Mouse (Mus musculus) forebrain, embryonic 16.5 days (tissue): ENCODE results near the gene Med12l. TPM values are rescaled to one million over a fixed set of nuclear protein-coding genes. Genes with fewer than 3 reads are reported as not detected.

ENCODE experiments used
- ATAC-seq: fragments of 200-750 bp; cut with Nextera tagmentation; 2 replicates; pipeline ENCODE4 v1.8.0; 2017; ENCODE audit warnings: mild to moderate bottlenecking, moderate library complexity
- H3K27ac ChIP-seq: fragments of 300-500 bp; sonication (generic); 2 replicates; pipeline ENCODE4 v1.5.1; 2014; ENCODE audit warnings: low read length, control low read depth
- H3K27me3 ChIP-seq: fragments of 300-500 bp; sonication (generic); replicated peaks from 2 replicates; pipeline ENCODE4 v1.6.1; 2014; ENCODE audit warnings: low read length; ENCODE audit not compliant: control insufficient read depth, insufficient read depth
- H3K36me3 ChIP-seq: fragments of 300-500 bp; sonication (generic); 2 replicates; pipeline ENCODE4 v1.6.1; 2014; ENCODE audit not compliant: control insufficient read depth, insufficient read depth
- H3K4me1 ChIP-seq: fragments of 300-500 bp; sonication (generic); replicated peaks from 2 replicates; pipeline ENCODE4 v1.6.1; 2014; ENCODE audit warnings: low read length; ENCODE audit not compliant: control insufficient read depth, insufficient read depth
- H3K4me2 ChIP-seq: fragments of 300-500 bp; sonication (generic); 2 replicates; pipeline ENCODE4 v1.6.1; 2014; ENCODE audit warnings: mild to moderate bottlenecking, low read length, control low read depth
- H3K4me3 ChIP-seq: fragments of 300-500 bp; sonication (generic); replicated peaks from 2 replicates; pipeline ENCODE4 v1.5.1; 2014; ENCODE audit warnings: mild to moderate bottlenecking, low read length, control low read depth
- H3K9ac ChIP-seq: fragments of 300-500 bp; sonication (generic); replicated peaks from 2 replicates; pipeline ENCODE4 v1.6.1; 2014; ENCODE audit warnings: low read depth, low read length, control low read depth
- H3K9me3 ChIP-seq: fragments of 300-500 bp; sonication (generic); 2 replicates; pipeline ENCODE4 v1.6.1; 2016; ENCODE audit warnings: low read length; ENCODE audit not compliant: control insufficient read depth
- WGBS: fragments of 180-500 bp; shearing (Covaris S2); extraction: QIAGEN DNeasy Blood & Tissue Kit; methylation state at CpG from one replicate; pipeline ENCODE4 v1.1.7; 2014; 5-methylcytosine and 5-hydroxymethylcytosine counted together
- polyA plus RNA-seq: library from polyadenylated mRNA; unstranded; fragments of >200 nt; fragmentation: Nextera tagmentation; extraction: Ambion mirVana; gene quantifications from 2 replicates; pipeline ENCODE4 v1.2.1, GENCODE M21; 2015

The Med12l gene
- polyA plus RNA-seq, 1 experiment from 2014 or later, result 4.3 TPM

DNA sequence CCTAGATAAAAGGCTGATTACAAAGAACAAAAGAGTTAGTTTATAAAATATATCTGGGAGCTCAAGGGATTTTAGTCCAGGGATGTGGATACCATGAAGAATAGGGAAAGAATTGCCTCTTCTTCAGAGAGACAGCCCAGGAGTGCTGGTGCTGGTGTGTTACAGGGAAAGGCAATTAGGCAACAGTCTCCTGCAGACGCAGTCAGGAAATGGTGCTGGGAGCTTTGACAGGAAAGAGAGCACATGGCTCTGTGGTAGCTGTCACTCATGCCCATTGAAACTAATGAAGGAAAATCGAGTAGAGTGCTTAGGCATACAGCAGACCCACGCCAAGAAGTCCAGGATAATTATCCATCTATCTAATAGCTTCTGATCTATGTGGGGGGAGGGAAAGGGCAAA is 16.3 kb upstream of the Med12l start:
- no peaks in the 10 kb centered on the region for H3K9me3 ChIP-seq
- H3K9ac ChIP-seq, result no peak overlapping the region
- no peak for ATAC-seq
- H3K4me2 ChIP-seq, result no peak overlapping the region
- no peaks in the 10 kb centered on the region for H3K4me1 ChIP-seq
- H3K4me3 ChIP-seq, result no peak overlapping the region
- no peak overlapping the region for H3K27ac ChIP-seq
- no peaks in the 10 kb centered on the region for H3K27me3 ChIP-seq
- H3K36me3 ChIP-seq, result no peaks in the 10 kb centered on the region
- WGBS, result 26% methylated on average over 3 of the region's 3 CpGs

GRCm38 (mm10) chr3:58990556-58990955 is 15.1 kb upstream of the Med12l start:
- H3K4me1 ChIP-seq, result no peaks in the 10 kb centered on the region
- H3K4me3 ChIP-seq, result no peak overlapping the region
- H3K4me2 ChIP-seq, result no peak overlapping the region
- H3K36me3 ChIP-seq, result no peaks in the 10 kb centered on the region
- ATAC-seq, result no peak
- H3K27me3 ChIP-seq, result no peaks in the 10 kb centered on the region
- no peaks in the 10 kb centered on the region for H3K9me3 ChIP-seq
- no peak overlapping the region for H3K27ac ChIP-seq
- no peak overlapping the region for H3K9ac ChIP-seq
- WGBS, result 66% methylated on average over 3 of the region's 3 CpGs

GRCm38 (mm10) chr3:58992122-58992521 is 13.5 kb upstream of the Med12l start:
- no peak overlapping the region for H3K4me3 ChIP-seq
- no peak overlapping the region for H3K9ac ChIP-seq
- no peaks in the 10 kb centered on the region for H3K36me3 ChIP-seq
- H3K9me3 ChIP-seq, result no peaks in the 10 kb centered on the region
- H3K4me2 ChIP-seq, result no peak overlapping the region
- H3K27ac ChIP-seq, result no peak overlapping the region
- H3K4me1 ChIP-seq, result no peaks in the 10 kb centered on the region
- H3K27me3 ChIP-seq, result no peaks in the 10 kb centered on the region
- no peak for ATAC-seq

DNA sequence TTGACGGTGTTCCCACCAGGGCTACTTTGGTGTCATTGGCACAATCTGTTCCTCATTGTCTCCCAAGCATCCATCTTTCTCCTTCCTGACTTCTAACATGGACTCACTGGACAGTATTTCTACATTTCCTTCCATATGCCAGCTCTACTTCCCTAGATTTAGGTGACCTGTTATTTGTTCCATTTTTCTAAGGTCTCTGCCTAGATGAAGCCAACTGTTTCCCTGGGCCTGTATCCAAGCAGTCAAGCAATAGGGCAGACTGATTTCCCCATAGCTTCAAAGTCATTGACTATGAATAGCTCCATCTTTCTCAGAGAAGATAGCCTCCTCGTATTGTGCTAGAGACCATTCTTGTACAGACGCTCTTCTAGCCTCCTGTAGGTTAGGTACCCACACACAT is 12.0 kb upstream of the Med12l start:
- no peak overlapping the region for H3K27ac ChIP-seq
- no peaks in the 10 kb centered on the region for H3K27me3 ChIP-seq
- H3K4me2 ChIP-seq, result no peak overlapping the region
- H3K36me3 ChIP-seq, result no peaks in the 10 kb centered on the region
- WGBS, result 89% methylated on average over 3 of the region's 3 CpGs
- H3K4me1 ChIP-seq, result no peaks in the 10 kb centered on the region
- H3K4me3 ChIP-seq, result no peak overlapping the region
- no peaks in the 10 kb centered on the region for H3K9me3 ChIP-seq
- no peak overlapping the region for H3K9ac ChIP-seq
- no peak for ATAC-seq

- no peaks in the 10 kb centered on the region for H3K36me3 ChIP-seq
- WGBS, result 84% methylated on average over 5 of the region's 5 CpGs
- H3K4me2 ChIP-seq, result no peak overlapping the region
- peaks cover 11% of the 10 kb centered on the region for H3K4me1 ChIP-seq
- no peak overlapping the region for H3K4me3 ChIP-seq
- no peak for ATAC-seq
- no peak overlapping the region for H3K9ac ChIP-seq
- no peak overlapping the region for H3K27ac ChIP-seq
- H3K27me3 ChIP-seq, result no peaks in the 10 kb centered on the region
- H3K9me3 ChIP-seq, result no peaks in the 10 kb centered on the region
Measured at GRCm38 (mm10) chr3:59003756-59004155, 1.9 kb upstream of the Med12l start.

- Histone ChIP-seq H3K27ac (peak overlapping the region; percentile 95), H3K27me3 (no peaks in the 10 kb centered on the region), H3K4me3 (peak overlapping the region; percentile 75), H3K9me3 (no peaks in the 10 kb centered on the region), H3K4me2 (peak overlapping the region; percentile 88), H3K9ac (peak overlapping the region; percentile 73), H3K36me3 (no peaks in the 10 kb centered on the region), H3K4me1 (peaks cover 11% of the 10 kb centered on the region)
- peak; percentile 71 for ATAC-seq
- 0% methylated on average over 76 of the region's 83 CpGs for WGBS
Measured at GRCm38 (mm10) chr3:59005996-59006730, 538 bp downstream of the Med12l start.

GRCm38 (mm10) chr3:59006731-59007441 is 1.3 kb downstream of the Med12l start:
- Histone ChIP-seq H3K36me3 (no peaks in the 10 kb centered on the region), H3K9me3 (no peaks in the 10 kb centered on the region), H3K4me3 (peak overlapping the region; percentile 75), H3K9ac (peak overlapping the region; percentile 73), H3K27me3 (no peaks in the 10 kb centered on the region), H3K4me1 (peaks cover 11% of the 10 kb centered on the region), H3K4me2 (peak overlapping the region; percentile 88), H3K27ac (peak overlapping the region; percentile 95)
- peak; percentile 91 for ATAC-seq
- under 1% methylated on average over 72 of the region's 77 CpGs for WGBS

GRCm38 (mm10) chr3:59010276-59010675 is 4.7 kb downstream of the Med12l start:
- no peaks in the 10 kb centered on the region for H3K9me3 ChIP-seq
- H3K27ac ChIP-seq, result no peak overlapping the region
- 94% methylated on average over 3 of the region's 3 CpGs for WGBS
- ATAC-seq, result no peak
- H3K4me1 ChIP-seq, result peaks cover 6% of the 10 kb centered on the region
- H3K9ac ChIP-seq, result no peak overlapping the region
- no peaks in the 10 kb centered on the region for H3K27me3 ChIP-seq
- no peak overlapping the region for H3K4me3 ChIP-seq
- no peak overlapping the region for H3K4me2 ChIP-seq
- no peaks in the 10 kb centered on the region for H3K36me3 ChIP-seq

DNA sequence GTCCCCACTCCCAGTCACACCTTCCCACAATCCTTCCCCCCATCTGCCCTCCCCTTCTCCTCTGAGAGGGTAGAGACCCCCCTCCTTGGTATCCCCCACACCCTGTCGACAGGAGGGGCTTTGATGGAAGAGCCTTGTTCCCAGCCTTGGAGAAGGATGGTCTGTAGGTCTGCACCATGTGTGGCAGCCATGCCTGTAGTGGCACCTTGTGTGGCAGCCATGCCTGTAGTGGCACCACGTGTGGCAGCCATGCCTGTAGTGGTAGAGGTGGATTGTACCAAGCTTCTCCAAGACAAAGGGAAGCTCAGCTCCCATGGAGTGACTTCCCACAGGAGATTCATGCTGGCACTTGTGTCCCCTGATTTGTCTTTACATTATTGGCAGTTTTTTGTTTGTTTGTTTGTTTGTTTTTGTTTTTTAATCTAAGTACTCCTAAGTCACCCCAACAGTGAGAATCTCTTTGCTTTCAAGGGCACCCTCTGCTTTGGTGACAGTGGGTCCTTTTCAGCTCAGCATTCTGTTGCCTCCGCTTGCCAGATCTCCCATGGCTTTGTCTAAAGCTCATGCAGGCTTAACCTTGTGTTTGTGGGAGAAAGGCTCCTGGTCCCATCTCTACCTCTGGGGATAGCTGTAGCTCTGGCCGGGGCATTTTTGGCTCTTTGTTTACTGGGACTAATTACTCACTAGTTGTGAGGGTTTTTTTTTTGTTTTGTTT is 10.2 kb downstream of the Med12l start:
- peak; percentile 45 for ATAC-seq

More for the DNA sequence above, 10.2 kb downstream of the Med12l start:
- Histone ChIP-seq H3K27me3 (no peaks in the 10 kb centered on the region), H3K36me3 (no peaks in the 10 kb centered on the region), H3K9me3 (no peaks in the 10 kb centered on the region), H3K4me3 (no peak overlapping the region), H3K27ac (no peak overlapping the region), H3K9ac (no peak overlapping the region), H3K4me2 (no peak overlapping the region), H3K4me1 (no peaks in the 10 kb centered on the region; the same call in none of the 2 replicates)
- 57% methylated on average over 4 of the region's 4 CpGs for WGBS
